Mouse (Mus musculus): ENCODE results near the gene Tmem270. TPM values are rescaled to one million over a fixed set of nuclear protein-coding genes. Genes with fewer than 3 reads are reported as not detected.
"Not testable (repeated sequence)": the region's sequence is repeated elsewhere in the genome, so short reads cannot be mapped to it uniquely, and the experiment has no call there.

Tmem270 gene
- polyA plus RNA-seq, 1 experiment from 2014 or later: not detected

- Histone ChIP-seq H3K9me3 (ENCODE audit: control insufficient read depth, low read length) (no peaks in the 10 kb centered on the region), H3K27ac (ENCODE audit: low read depth, low read length) (no peak overlapping the region), H3K4me2 (ENCODE audit: low read depth, low read length) (no peak overlapping the region), H3K9ac (replicated peaks; ENCODE audit: low read depth, low read length) (no peak overlapping the region), H3K4me1 (ENCODE audit: control insufficient read depth, insufficient read depth, low read length) (no peaks in the 10 kb centered on the region), H3K4me3 (ENCODE audit: low read depth, low read length) (no peak overlapping the region), H3K36me3 (ENCODE audit: control insufficient read depth, insufficient read depth, low read length) (no peaks in the 10 kb centered on the region), H3K27me3 (ENCODE audit: control insufficient read depth, insufficient read depth, low read length) (peaks cover 17% of the 10 kb centered on the region)
- WGBS: 77% methylated on average over 5 of the region's 5 CpGs
- ATAC-seq (ENCODE audit: low read depth): no peak
Measured at GRCm38 (mm10) chr5:134944179-134944578, 37.6 kb upstream of the Tmem270 start.

GRCm38 (mm10) chr5:134942740-134943139 lies 36.2 kb upstream of the Tmem270 start:
- Histone ChIP-seq H3K36me3 (ENCODE audit: control insufficient read depth, insufficient read depth, low read length) (no peaks in the 10 kb centered on the region), H3K4me1 (ENCODE audit: control insufficient read depth, insufficient read depth, low read length) (no peaks in the 10 kb centered on the region), H3K4me2 (ENCODE audit: low read depth, low read length) (no peak overlapping the region), H3K9me3 (ENCODE audit: control insufficient read depth, low read length) (no peaks in the 10 kb centered on the region), H3K4me3 (ENCODE audit: low read depth, low read length) (no peak overlapping the region), H3K9ac (replicated peaks; ENCODE audit: low read depth, low read length) (no peak overlapping the region), H3K27ac (ENCODE audit: low read depth, low read length) (no peak overlapping the region), H3K27me3 (ENCODE audit: control insufficient read depth, insufficient read depth, low read length) (peaks cover 17% of the 10 kb centered on the region)
- ATAC-seq (ENCODE audit: low read depth): no peak
- WGBS: 84% methylated on average over 2 of the region's 2 CpGs

DNA sequence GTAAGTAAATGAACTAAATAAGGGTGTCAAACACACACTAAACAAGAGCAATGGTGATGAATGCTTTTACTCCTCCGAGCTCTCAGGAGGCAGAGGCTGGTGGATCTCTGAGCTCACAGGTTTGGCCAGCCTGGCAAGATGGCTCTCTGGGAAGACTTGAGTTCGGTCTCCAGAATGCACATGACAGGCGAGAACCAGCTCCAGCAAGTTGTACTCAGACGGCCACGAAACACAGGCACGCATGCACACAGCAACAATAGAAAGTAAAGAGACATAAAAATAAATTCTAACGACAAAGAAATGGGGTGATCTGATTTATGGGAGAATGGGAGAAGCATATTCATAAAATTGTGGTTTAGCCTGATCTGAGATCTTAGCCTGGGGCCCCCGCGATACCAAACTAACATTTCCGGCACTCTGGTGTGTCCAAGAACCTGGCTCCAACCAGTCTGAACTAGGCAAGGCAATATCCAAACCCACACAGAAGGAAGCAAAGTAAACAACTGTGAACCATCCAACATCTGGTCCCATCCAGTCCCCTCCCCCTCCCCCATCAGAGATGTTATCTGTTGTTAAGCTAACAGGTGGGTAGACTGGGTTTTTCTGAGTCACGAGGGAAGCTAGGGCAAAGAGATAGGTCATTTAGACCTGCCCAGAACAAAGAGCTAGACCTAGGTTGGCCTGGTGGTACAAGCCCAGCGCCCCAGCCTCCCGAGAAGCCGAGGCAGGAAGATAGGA lies 35.1 kb upstream of the Tmem270 start:
- WGBS: 81% methylated on average over 14 of the region's 14 CpGs
- ATAC-seq (ENCODE audit: low read depth): no peak
- H3K4me2 ChIP-seq (ENCODE audit: low read depth, low read length): no peak overlapping the region
- H3K4me3 ChIP-seq (ENCODE audit: low read depth, low read length): no peak overlapping the region
- H3K9ac ChIP-seq (replicated peaks; ENCODE audit: low read depth, low read length): no peak overlapping the region
- H3K27ac ChIP-seq (ENCODE audit: low read depth, low read length): no peak overlapping the region
- H3K36me3 ChIP-seq (ENCODE audit: control insufficient read depth, insufficient read depth, low read length): no peaks in the 10 kb centered on the region
- H3K9me3 ChIP-seq (ENCODE audit: control insufficient read depth, low read length): no peaks in the 10 kb centered on the region
- peaks cover 9% of the 10 kb centered on the region for H3K27me3 ChIP-seq (ENCODE audit: control insufficient read depth, insufficient read depth, low read length)
- no peaks in the 10 kb centered on the region for H3K4me1 ChIP-seq (ENCODE audit: control insufficient read depth, insufficient read depth, low read length)

- not testable (repeated sequence) for H3K4me3 ChIP-seq (ENCODE audit: low read depth, low read length); H3K36me3 ChIP-seq (ENCODE audit: control insufficient read depth, insufficient read depth, low read length); H3K27ac ChIP-seq (ENCODE audit: low read depth, low read length); H3K27me3 ChIP-seq (ENCODE audit: control insufficient read depth, insufficient read depth, low read length); H3K4me2 ChIP-seq (ENCODE audit: low read depth, low read length); H3K4me1 ChIP-seq (ENCODE audit: control insufficient read depth, insufficient read depth, low read length); H3K9ac ChIP-seq (replicated peaks; ENCODE audit: low read depth, low read length); H3K9me3 ChIP-seq (ENCODE audit: control insufficient read depth, low read length); ATAC-seq (ENCODE audit: low read depth)
- WGBS: 100% methylated on average over 2 of the region's 7 CpGs
Measured at GRCm38 (mm10) chr5:134939554-134939953, 33.0 kb upstream of the Tmem270 start.

DNA sequence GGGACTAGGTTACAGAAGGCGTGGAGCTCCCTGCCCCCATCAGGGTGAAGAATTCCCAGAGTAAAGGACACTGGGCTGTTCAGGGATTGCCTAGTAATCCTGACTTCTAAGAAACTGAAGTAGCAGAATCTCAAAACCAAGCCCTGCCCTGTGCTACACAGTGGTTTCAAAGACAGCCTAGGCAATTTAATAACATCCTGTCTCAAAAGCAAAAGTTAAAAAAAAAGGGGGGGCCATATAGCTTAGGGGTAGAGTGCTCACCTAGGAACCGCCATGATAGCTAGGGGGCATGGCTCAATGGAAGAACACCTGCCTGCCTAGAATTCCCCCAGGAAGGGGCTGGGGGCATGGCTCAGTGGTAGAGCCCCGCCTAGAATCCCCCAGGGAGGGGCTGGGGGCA lies 32.5 kb upstream of the Tmem270 start:
- H3K4me1 ChIP-seq (ENCODE audit: control insufficient read depth, insufficient read depth, low read length): no peaks in the 10 kb centered on the region
- H3K4me3 ChIP-seq (ENCODE audit: low read depth, low read length): no peak overlapping the region
- no peak overlapping the region for H3K27ac ChIP-seq (ENCODE audit: low read depth, low read length)
- H3K9me3 ChIP-seq (ENCODE audit: control insufficient read depth, low read length): no peaks in the 10 kb centered on the region
- H3K27me3 ChIP-seq (ENCODE audit: control insufficient read depth, insufficient read depth, low read length): no peaks in the 10 kb centered on the region
- no peak for ATAC-seq (ENCODE audit: low read depth)
- H3K4me2 ChIP-seq (ENCODE audit: low read depth, low read length): no peak overlapping the region
- no peaks in the 10 kb centered on the region for H3K36me3 ChIP-seq (ENCODE audit: control insufficient read depth, insufficient read depth, low read length)
- H3K9ac ChIP-seq (replicated peaks; ENCODE audit: low read depth, low read length): no peak overlapping the region
- WGBS: 75% methylated on average over 3 of the region's 3 CpGs

- no peaks in the 10 kb centered on the region for H3K9me3 ChIP-seq (ENCODE audit: control insufficient read depth, low read length)
Measured at GRCm38 (mm10) chr5:134936626-134937185, 30.2 kb upstream of the Tmem270 start.

GRCm38 (mm10) chr5:134936051-134936450 lies 29.5 kb upstream of the Tmem270 start:
- Histone ChIP-seq H3K4me2 (ENCODE audit: low read depth, low read length) (no peak overlapping the region), H3K27me3 (ENCODE audit: control insufficient read depth, insufficient read depth, low read length) (no peaks in the 10 kb centered on the region), H3K9me3 (ENCODE audit: control insufficient read depth, low read length) (no peaks in the 10 kb centered on the region), H3K9ac (replicated peaks; ENCODE audit: low read depth, low read length) (no peak overlapping the region), H3K4me3 (ENCODE audit: low read depth, low read length) (no peak overlapping the region), H3K4me1 (ENCODE audit: control insufficient read depth, insufficient read depth, low read length) (no peaks in the 10 kb centered on the region), H3K36me3 (ENCODE audit: control insufficient read depth, insufficient read depth, low read length) (no peaks in the 10 kb centered on the region), H3K27ac (ENCODE audit: low read depth, low read length) (no peak overlapping the region)
- 92% methylated on average over 6 of the region's 6 CpGs for WGBS
- ATAC-seq (ENCODE audit: low read depth): no peak

More at GRCm38 (mm10) chr5:134936626-134937185, 30.2 kb upstream of the Tmem270 start:
- ATAC-seq (ENCODE audit: low read depth): no peak
- H3K9ac ChIP-seq (replicated peaks; ENCODE audit: low read depth, low read length): no peak overlapping the region
- H3K27ac ChIP-seq (ENCODE audit: low read depth, low read length): no peak overlapping the region
- no peaks in the 10 kb centered on the region for H3K36me3 ChIP-seq (ENCODE audit: control insufficient read depth, insufficient read depth, low read length)
- H3K4me3 ChIP-seq (ENCODE audit: low read depth, low read length): no peak overlapping the region
- H3K27me3 ChIP-seq (ENCODE audit: control insufficient read depth, insufficient read depth, low read length): no peaks in the 10 kb centered on the region
- H3K4me2 ChIP-seq (ENCODE audit: low read depth, low read length): no peak overlapping the region
- H3K4me1 ChIP-seq (ENCODE audit: control insufficient read depth, insufficient read depth, low read length): no peaks in the 10 kb centered on the region
- 89% methylated on average over 6 of the region's 6 CpGs for WGBS

- no peak overlapping the region for H3K4me3 ChIP-seq (ENCODE audit: low read depth, low read length)
- no peaks in the 10 kb centered on the region for H3K9me3 ChIP-seq (ENCODE audit: control insufficient read depth, low read length)
- no peaks in the 10 kb centered on the region for H3K36me3 ChIP-seq (ENCODE audit: control insufficient read depth, insufficient read depth, low read length)
- ATAC-seq (ENCODE audit: low read depth): no peak
- H3K27ac ChIP-seq (ENCODE audit: low read depth, low read length): no peak overlapping the region
- H3K4me1 ChIP-seq (ENCODE audit: control insufficient read depth, insufficient read depth, low read length): no peaks in the 10 kb centered on the region
- no peak overlapping the region for H3K4me2 ChIP-seq (ENCODE audit: low read depth, low read length)
- no peak overlapping the region for H3K9ac ChIP-seq (replicated peaks; ENCODE audit: low read depth, low read length)
- H3K27me3 ChIP-seq (ENCODE audit: control insufficient read depth, insufficient read depth, low read length): no peaks in the 10 kb centered on the region
- WGBS: 90% methylated on average over 3 of the region's 3 CpGs
Measured at GRCm38 (mm10) chr5:134934666-134935065, 28.1 kb upstream of the Tmem270 start.

GRCm38 (mm10) chr5:134933686-134934085 lies 27.2 kb upstream of the Tmem270 start:
- H3K4me3 ChIP-seq (ENCODE audit: low read depth, low read length); H3K9me3 ChIP-seq (ENCODE audit: control insufficient read depth, low read length); H3K27me3 ChIP-seq (ENCODE audit: control insufficient read depth, insufficient read depth, low read length); H3K4me2 ChIP-seq (ENCODE audit: low read depth, low read length); ATAC-seq (ENCODE audit: low read depth); H3K27ac ChIP-seq (ENCODE audit: low read depth, low read length); H3K36me3 ChIP-seq (ENCODE audit: control insufficient read depth, insufficient read depth, low read length); H3K9ac ChIP-seq (replicated peaks; ENCODE audit: low read depth, low read length); H3K4me1 ChIP-seq (ENCODE audit: control insufficient read depth, insufficient read depth, low read length): not testable (repeated sequence)
- 92% methylated on average over 5 of the region's 5 CpGs for WGBS

Measured in neural tube, embryonic 14.5 days (tissue).